26 mouse cellular contexts compared by ENCODE assay signal in genomic region chr1:132624466-132624865, GRCm38 (mm10).
A peak's percentile ranks its signal among the peaks of the same experiment; 100 is the strongest.
DNase-seq lines count a peak whose midpoint lies in the region; ATAC-seq and TF ChIP-seq lines count a peak whose summit lies in the region.
"Had no signal": no experiment of that assay in that cellular context is flagged by ENCODE, and none has a peak within 500 bp of the region (broad histone marks: within the 10 kb centered on the region; RNA-seq: fewer than 3 reads in every experiment).

No protein-coding gene starts in this region.

- peak; percentile 66 for DNase-seq in embryo, embryonic 10 days (ENCODE audit: low spot score)
- DNase-seq in embryo, embryonic 11 days: no peak
- DNase-seq in left cerebral cortex, adult 2 months (ENCODE audit: extremely low spot score in 1 of 2, low spot score in 2 of 2): no peak
- DNase-seq in left cerebral cortex, adult 8-10 months (ENCODE audit: low spot score in 2 of 2): no peak
- no peak for DNase-seq in neural tube, embryonic 10.5 days (ENCODE audit: extremely low spot score, low spot score)
- peak; percentile 29 for DNase-seq in mesoderm, embryonic 11.5 days (ENCODE audit: low read depth, low spot score)
- DNase-seq: adrenal gland, adult 2 months; cerebellum, adult 11 months; cerebellum, adult 2 months; cerebellum, adult 9-11 months; cerebellum, postnatal 25 days; gastrocnemius, postnatal 10 days; gastrocnemius, postnatal 36 days; heart, adult 2 months had no signal

- WGBS in neural tube, embryonic 13.5 days: 42% methylated on average over 1 of the region's 1 CpGs
- 47% methylated on average over 1 of the region's 1 CpGs for WGBS in liver, embryonic 12.5 days (ENCODE audit: insufficient replicate concordance)

- H3K27me3 ChIP-seq in neural tube, embryonic 13.5 days: no peaks in the 10 kb centered on the region
- peaks cover 12% of the 10 kb centered on the region; the same call in 1 of the 2 replicates for H3K27me3 ChIP-seq in liver, embryonic 12.5 days (replicated peaks)
- H3K27me3 ChIP-seq: embryonic facial prominence, embryonic 13.5 days; forebrain, embryonic 12.5 days; forebrain, embryonic 15.5 days had no signal

- no peak overlapping the region for H3K9ac ChIP-seq in neural tube, embryonic 13.5 days
- no peak overlapping the region for H3K9ac ChIP-seq in liver, embryonic 12.5 days
- H3K9ac ChIP-seq: embryonic facial prominence, embryonic 13.5 days; forebrain, embryonic 12.5 days; forebrain, embryonic 15.5 days; hindbrain, embryonic 14.5 days had no signal

- no peak overlapping the region for H3K4me2 ChIP-seq in neural tube, embryonic 13.5 days
- H3K4me2 ChIP-seq in liver, embryonic 12.5 days: no peak overlapping the region
- H3K4me2 ChIP-seq: embryonic facial prominence, embryonic 13.5 days; forebrain, embryonic 12.5 days; forebrain, embryonic 15.5 days; heart, embryonic 11.5 days; hindbrain, embryonic 14.5 days had no signal

- peak overlapping the region; percentile 83 for H3K27ac ChIP-seq in left cerebral cortex, adult 2 months
- 0 out of 2 replicates have a peak overlapping the region, but pooled peaks have one; percentile 24 for H3K27ac ChIP-seq in neural tube, embryonic 13.5 days (replicated peaks)
- H3K27ac ChIP-seq in liver, embryonic 12.5 days: no peak overlapping the region
- H3K27ac ChIP-seq: embryonic facial prominence, embryonic 13.5 days; forebrain, embryonic 12.5 days; heart, adult 2 months; hindbrain, embryonic 14.5 days; hindbrain, postnatal 0 days had no signal

- peaks cover 45% of the 10 kb centered on the region for H3K36me3 ChIP-seq in neural tube, embryonic 13.5 days
- H3K36me3 ChIP-seq in liver, embryonic 12.5 days: no peaks in the 10 kb centered on the region
- H3K36me3 ChIP-seq: embryonic facial prominence, embryonic 10.5 days; embryonic facial prominence, embryonic 13.5 days; G1E had no signal

- intact Hi-C loops in left cerebral cortex, adult 2 months (cut with DNase I): loop anchor here (5.0 to 10.0 kb wide), 2 partner anchors 118 to 360 kb away; partner anchors contain the start of gene Nfasc

- ATAC-seq in neural tube, embryonic 13.5 days (ENCODE audit: low read depth): no peak
- no peak for ATAC-seq in liver, embryonic 12.5 days
- ATAC-seq: forebrain, embryonic 15.5 days; hindbrain, postnatal 0 days; inflammation-experienced regulatory T-cells, adult 6 months had no signal

- TF ChIP-seq CTCF in left cerebral cortex, adult 2 months (IDR thresholded peaks at IDR 0.05): no peak

- peaks cover 41% of the 10 kb centered on the region for H3K4me1 ChIP-seq in neural tube, embryonic 13.5 days (replicated peaks)
- no peaks in the 10 kb centered on the region for H3K4me1 ChIP-seq in liver, embryonic 12.5 days
- H3K4me1 ChIP-seq: forebrain, embryonic 15.5 days had no signal

- H3K4me3 ChIP-seq in left cerebral cortex, adult 2 months: no peak overlapping the region
- H3K4me3 ChIP-seq in neural tube, embryonic 13.5 days: no peak overlapping the region
- H3K4me3 ChIP-seq in liver, embryonic 12.5 days: no peak overlapping the region
- H3K4me3 ChIP-seq: embryonic facial prominence, embryonic 10.5 days; embryonic facial prominence, embryonic 13.5 days; erythroblast, embryonic 14.5 days; forebrain, embryonic 12.5 days; forebrain, embryonic 15.5 days; heart, adult 2 months had no signal

- no peaks in the 10 kb centered on the region for H3K9me3 ChIP-seq in neural tube, embryonic 13.5 days
- no peaks in the 10 kb centered on the region for H3K9me3 ChIP-seq in liver, embryonic 12.5 days (replicated peaks)
- H3K9me3 ChIP-seq: embryonic facial prominence, embryonic 10.5 days; embryonic facial prominence, embryonic 13.5 days; forebrain, embryonic 12.5 days; forebrain, embryonic 15.5 days; G1E had no signal

Comparison
In these comparisons a context has a peak if more than half of its experiments do, and no peak if none do; other contexts are left out.
1. DNase-seq: peak in embryo, embryonic 10 days (single experiment) and mesoderm, embryonic 11.5 days (single experiment); none in embryo, embryonic 11 days (single experiment), left cerebral cortex, adult 2 months (0 of 2), left cerebral cortex, adult 8-10 months (0 of 2) and neural tube, embryonic 10.5 days (single experiment).